Mouse (Mus musculus): ENCODE measurements around the gene Cpne1.

DNA sequence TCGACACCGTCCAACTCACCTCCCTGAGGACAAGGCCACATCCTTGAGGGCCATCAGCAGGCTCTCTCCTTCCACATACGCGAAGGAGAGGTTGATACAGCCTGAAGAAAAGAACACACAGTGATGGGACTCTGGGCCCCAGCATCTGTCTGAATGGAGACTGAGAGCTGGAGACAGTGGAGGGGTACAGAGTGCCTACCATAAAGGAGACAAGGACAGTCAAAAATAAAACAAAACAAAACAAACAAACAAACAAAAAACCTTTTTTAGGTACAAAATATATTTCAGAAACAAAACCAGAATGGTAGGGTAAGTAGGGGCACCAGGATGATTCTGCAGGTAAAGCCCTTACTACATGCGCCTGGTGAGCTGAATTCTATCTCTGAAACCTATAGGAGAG, 15.2 kb upstream of the Cpne1 start, which contains the start of gene Gm28036:
- no peak for TF ChIP-seq POLR2A (IDR thresholded peaks at IDR 0.05; ENCODE audit: control insufficient read depth, extremely low read depth, insufficient read depth, low read length, poor library complexity)
- TF ChIP-seq CTCF (IDR thresholded peaks at IDR 0.05; ENCODE audit: borderline replicate concordance, control insufficient read depth, extremely low read depth, insufficient read depth, low read length, poor library complexity), result no peak
